Mouse (Mus musculus): Measurements from ENCODE around the gene 1810009A15Rik. TPM values are rescaled to one million over a fixed set of nuclear protein-coding genes. Genes with fewer than 3 reads are reported as not detected.

The 1810009A15Rik gene
- 56.4 and 61.7 TPM in 2 replicates for polyA plus RNA-seq (2012; rRNA removed)

DNA sequence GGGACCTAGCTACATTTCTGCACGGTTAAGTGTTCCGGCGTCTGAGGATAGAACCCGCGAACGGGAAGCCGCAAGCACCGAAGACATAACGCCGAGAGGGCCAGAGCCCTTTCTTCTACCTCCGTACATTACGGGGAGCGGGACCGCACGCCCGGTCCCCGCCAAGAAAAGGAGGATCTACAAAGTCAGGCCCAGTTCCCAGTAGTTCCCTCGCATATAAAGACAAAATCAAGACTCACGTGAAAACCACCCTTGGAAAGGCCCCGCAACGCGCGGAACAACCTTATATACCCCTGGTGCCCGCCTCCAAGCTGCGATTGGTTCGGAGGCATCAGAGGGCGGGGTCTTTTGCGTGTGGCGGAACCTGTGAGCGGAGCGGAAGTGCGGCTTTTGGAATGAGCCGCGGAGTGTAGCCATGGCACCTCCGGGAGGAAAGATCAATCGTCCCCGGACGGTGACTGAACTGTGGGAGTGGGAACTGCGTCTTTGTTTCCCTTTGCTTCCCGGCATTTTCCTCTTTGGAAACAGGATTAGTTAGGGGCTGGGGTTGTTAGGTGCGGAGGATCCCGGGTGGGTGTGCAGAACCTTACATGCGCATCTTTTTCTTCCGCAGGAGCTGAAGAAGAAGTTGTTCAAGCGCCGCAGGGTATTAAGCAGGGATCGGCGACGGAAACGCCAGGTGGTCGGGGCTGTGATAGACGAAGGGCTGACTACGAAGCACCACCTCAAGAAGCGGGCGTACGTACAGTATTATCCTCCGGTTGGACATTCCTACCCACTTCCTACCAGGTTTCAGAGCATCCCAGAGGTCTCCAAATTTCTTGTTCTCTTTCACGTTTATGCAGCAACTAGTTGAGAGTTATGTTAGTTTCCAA, at the start of gene 1810009A15Rik, which contains the start of gene Gm49416:
1810009A15Rik (plus strand) TSS at position 343 of the 875 bp plus-strand sequence.
Gm49416 (plus strand) TSS at position 416 of the 875 bp plus-strand sequence.

GRCm38 (mm10) chr19:8839103-8839907, 49.3 kb upstream of the 1810009A15Rik start, which contains the start of gene Gng3:
TSS of gene Gng3 (minus strand) at chr19:8839194.

GRCm38 (mm10) chr19:8850402-8850901, 38.2 kb upstream of the 1810009A15Rik start, which contains the start of gene Lrrn4cl:
TSS of gene Lrrn4cl (plus strand) at chr19:8850768.

DNA sequence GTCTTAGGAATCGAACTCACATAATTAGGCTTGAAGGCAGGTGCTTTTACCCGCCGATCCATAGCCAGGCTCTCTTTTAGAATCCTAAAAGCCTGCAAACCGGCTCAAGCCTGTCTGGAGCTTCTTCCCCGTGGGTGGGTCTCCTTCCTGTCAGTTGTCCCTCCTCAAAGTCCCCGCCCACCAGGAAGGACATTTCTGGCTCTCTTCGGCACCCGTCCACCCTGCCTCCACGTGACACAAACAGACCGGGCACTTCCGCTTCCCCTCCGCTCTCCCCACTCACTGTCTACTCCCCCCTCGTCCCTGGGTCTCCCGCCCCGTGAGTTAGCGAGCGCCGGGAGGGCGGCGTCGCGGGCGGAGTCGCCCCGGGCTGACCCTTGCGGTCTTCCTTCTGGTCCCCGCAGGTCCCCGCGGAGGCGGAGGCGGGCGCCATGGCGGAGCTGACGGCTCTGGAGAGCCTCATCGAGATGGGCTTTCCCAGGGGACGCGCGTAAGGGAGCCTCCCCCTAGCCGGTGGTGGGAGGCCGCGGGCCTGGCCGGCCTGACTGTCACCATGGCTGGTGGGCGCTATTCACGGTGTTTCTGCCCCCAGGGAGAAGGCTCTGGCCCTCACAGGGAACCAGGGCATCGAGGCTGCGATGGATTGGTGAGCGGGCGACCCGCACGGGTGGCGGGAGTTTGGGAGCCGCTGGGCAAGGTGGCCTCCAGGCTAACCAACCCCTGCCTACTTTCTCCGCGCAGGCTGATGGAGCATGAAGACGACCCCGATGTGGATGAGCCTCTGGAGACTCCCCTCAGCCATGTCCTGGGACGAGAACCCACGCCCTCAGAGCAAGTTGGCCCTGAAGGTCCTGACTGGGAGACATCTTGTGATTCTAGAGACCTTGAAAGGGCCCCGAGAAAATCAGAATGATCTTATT, 17.1 kb upstream of the 1810009A15Rik start, which contains the start of gene Ubxn1:
Ubxn1 (plus strand) TSS at position 230 of the 920 bp plus-strand sequence.

DNA sequence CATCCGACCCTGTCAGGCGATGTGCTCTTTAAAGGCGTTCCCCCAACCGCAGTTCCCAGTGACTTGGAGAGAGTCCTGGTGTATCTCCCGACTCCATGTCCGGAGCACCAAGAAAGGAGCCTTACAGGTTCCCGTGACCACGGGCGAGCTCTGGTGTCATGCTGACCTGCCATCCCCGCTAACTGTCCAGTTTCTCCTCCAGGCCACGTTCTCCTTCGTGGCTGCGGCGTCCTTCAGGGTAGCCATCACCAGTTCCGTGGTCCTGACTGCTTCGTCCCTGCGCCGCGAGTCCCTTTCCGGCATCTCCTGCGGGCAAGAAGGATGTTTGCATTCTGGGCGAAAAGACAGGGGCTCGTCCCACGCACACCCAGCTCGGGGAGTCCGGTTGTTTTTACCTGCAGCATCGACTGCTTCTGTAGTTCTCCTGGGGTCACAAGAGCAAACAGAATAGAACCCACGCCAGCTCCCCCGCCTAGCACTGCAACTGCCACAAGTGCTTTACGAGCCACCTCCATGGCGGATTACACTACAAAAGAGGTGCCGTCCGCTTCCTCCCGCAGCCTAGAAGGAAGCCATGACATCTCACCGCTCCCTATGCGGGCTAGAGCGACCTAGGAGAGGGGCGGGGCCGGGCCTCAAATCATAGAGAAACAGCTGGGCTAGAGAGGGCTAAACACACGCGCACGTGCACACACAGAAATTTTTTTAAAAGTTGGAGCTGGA, 8.2 kb upstream of the 1810009A15Rik start, which contains the start of gene Uqcc3:
Uqcc3 (minus strand) TSS at position 613 of the 723 bp plus-strand sequence.

GRCm38 (mm10) chr19:8883616-8884015, 5.0 kb upstream of the 1810009A15Rik start, which contains the start of the genes Lbhd1 and Gm49403:
TSS of gene Lbhd1 (plus strand) at chr19:8883732.
TSS of gene Gm49403 (plus strand) at chr19:8883930.

DNA sequence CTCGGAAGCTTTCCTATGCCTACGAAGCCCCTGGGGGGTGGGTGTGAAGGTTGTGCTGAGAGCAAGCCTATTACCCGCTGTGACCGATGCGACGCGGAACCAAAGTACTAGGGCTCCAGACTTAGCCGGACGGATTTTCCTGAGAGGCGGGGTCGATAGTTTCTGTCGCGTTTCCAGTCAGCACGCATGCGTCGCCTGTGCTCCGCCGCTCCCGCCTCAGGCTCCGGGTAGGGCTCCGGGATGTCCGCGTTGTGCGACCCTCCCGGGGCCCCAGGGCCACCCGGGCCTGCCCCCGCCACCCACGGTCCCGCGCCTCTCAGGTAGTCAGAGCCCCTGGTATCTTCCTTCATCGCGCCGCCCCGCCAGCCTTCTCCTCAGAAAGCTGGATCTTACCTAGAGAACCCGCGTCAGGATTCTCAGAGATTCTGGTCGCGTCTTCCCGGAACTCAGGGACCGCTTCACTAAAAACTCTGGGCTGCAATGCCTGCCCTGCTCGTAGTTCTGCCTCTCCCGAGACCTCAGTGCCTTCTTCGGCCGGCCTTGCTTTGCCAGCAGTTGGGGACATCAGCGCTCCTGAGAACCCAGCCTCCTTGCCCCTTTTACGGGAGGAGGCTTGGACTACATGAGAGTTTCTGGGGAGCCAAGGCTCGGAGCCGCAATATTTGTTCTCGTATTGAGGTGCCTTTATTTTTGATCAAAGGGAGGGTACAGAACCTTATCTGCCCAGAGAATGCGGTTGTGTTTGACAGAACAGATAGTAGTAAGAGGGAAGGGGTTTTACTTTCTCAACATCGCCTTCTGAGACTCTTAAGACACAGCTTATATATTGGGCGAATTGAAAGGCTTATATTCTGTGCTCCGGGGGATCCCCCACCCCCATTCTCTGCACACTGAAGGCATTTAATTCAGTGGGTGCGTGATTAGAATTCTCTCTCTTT, 4.4 kb downstream of the 1810009A15Rik start, which contains the start of gene Ints5:
Ints5 (plus strand) TSS at position 177 of the 938 bp plus-strand sequence.

DNA sequence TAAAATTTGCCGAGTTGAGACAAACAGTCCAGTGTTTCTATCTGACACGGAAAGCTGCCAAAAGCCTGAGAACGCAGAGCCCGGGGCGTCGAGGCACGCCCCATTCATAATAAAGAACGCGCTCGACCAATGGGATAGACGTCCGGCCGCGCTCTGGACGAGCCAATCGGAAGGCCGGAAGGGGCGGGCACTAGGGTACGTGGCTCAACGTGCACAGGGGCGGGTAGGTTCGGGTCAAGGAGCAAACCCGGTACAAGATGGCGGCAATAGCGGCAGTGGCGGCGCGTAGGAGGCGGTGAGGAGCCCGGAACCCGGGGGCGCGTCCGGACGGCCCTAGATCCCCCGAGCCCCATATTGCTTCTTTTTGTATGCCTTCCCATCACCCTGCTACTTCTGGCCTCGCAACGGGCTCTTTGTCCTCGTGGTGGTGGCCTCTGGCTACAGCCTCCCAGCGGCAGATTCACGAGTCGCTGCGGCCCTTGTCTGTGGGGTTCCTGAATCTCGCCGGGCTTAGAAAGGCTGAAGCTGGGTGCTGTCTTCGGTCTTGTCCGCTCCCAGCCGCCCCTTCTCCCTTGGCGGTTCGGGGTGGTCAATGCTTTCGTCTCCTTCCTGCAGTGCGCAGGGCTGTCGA, 9.3 kb downstream of the 1810009A15Rik start, which contains the start of gene Ganab:
Ganab (plus strand) TSS at position 207 of the 631 bp plus-strand sequence.

GRCm38 (mm10) chr19:8920073-8920736, 31.6 kb downstream of the 1810009A15Rik start, which contains the start of gene B3gat3:
TSS of gene B3gat3 (plus strand) at chr19:8920374.

GRCm38 (mm10) chr19:8929224-8930088, 40.8 kb downstream of the 1810009A15Rik start, which contains the start of the genes Rom1 and Eml3:
TSS of gene Rom1 (minus strand) at chr19:8929356.
TSS of gene Eml3 (plus strand) at chr19:8929552.

Other genes starting within 250 kb of the 1810009A15Rik start
- gene Chrm1, start 225.1 kb upstream of the 1810009A15Rik start, polyA plus RNA-seq (2012; rRNA removed): not detected in 2 replicates
- gene Slc3a2, start 165.5 kb upstream of the 1810009A15Rik start, polyA plus RNA-seq (2012; rRNA removed): 81.8 and 84.2 TPM in 2 replicates
- 32.2 and 39.3 TPM in 2 replicates for gene Wdr74, start 153.0 kb upstream of the 1810009A15Rik start, polyA plus RNA-seq (2012; rRNA removed)
- gene 1700092M07Rik, start 148.1 kb upstream of the 1810009A15Rik start, polyA plus RNA-seq (2012; rRNA removed): 0.75 and 1.0 TPM in 2 replicates
- gene Stx5a, start 147.4 kb upstream of the 1810009A15Rik start, polyA plus RNA-seq (2012; rRNA removed): 31.7 and 36.3 TPM in 2 replicates
- gene Nxf1, start 131.8 kb upstream of the 1810009A15Rik start, polyA plus RNA-seq (2012; rRNA removed): 85.1 and 95.1 TPM in 2 replicates
- 33.9 and 43.4 TPM in 2 replicates for gene Tmem223, start 117.9 kb upstream of the 1810009A15Rik start, polyA plus RNA-seq (2012; rRNA removed)
- 51.7 and 63.6 TPM in 2 replicates for gene Tmem179b, start 114.4 kb upstream of the 1810009A15Rik start, polyA plus RNA-seq (2012; rRNA removed)
- gene Taf6l, start 102.4 kb upstream of the 1810009A15Rik start, polyA plus RNA-seq (2012; rRNA removed): 7.1 and 8.8 TPM in 2 replicates
- 57.0 and 60.6 TPM in 2 replicates for gene Polr2g, start 90.3 kb upstream of the 1810009A15Rik start, polyA plus RNA-seq (2012; rRNA removed)
- 0.74 and 1.0 TPM in 2 replicates for gene Zbtb3, start 86.3 kb upstream of the 1810009A15Rik start, polyA plus RNA-seq (2012; rRNA removed)
- gene Ttc9c, start 69.5 kb upstream of the 1810009A15Rik start, polyA plus RNA-seq (2012; rRNA removed): 16.9 and 19.7 TPM in 2 replicates
- gene Hnrnpul2, start 68.8 kb upstream of the 1810009A15Rik start, polyA plus RNA-seq (2012; rRNA removed): 42.8 and 44.0 TPM in 2 replicates
- gene AC129217.1, start 59.1 kb upstream of the 1810009A15Rik start, polyA plus RNA-seq (2012; rRNA removed): 1.3 and 1.5 TPM in 2 replicates
- 15.4 and 21.0 TPM in 2 replicates for gene Bscl2, start 51.4 kb upstream of the 1810009A15Rik start, polyA plus RNA-seq (2012; rRNA removed)
- gene Gng3, start 49.7 kb upstream of the 1810009A15Rik start, polyA plus RNA-seq (2012; rRNA removed): 0.01 and 0.05 TPM in 2 replicates
- gene Lrrn4cl, start 38.1 kb upstream of the 1810009A15Rik start, polyA plus RNA-seq (2012; rRNA removed): 0.12 TPM in 2 replicates
- 66.5 and 70.7 TPM in 2 replicates for gene Ubxn1, start 17.4 kb upstream of the 1810009A15Rik start, polyA plus RNA-seq (2012; rRNA removed)
- 24.0 and 25.5 TPM in 2 replicates for gene Uqcc3, start 7.9 kb upstream of the 1810009A15Rik start, polyA plus RNA-seq (2012; rRNA removed)
- gene Lbhd1, start 5.1 kb upstream of the 1810009A15Rik start, polyA plus RNA-seq (2012; rRNA removed): 3.7 and 4.3 TPM in 2 replicates
- not detected in 2 replicates for gene Gm49403, start 4.9 kb upstream of the 1810009A15Rik start, polyA plus RNA-seq (2012; rRNA removed)
- gene Gm49416, start 73 bp downstream of the 1810009A15Rik start, polyA plus RNA-seq (2012; rRNA removed): 0.08 TPM in 1 of 2 replicates, not detected in the other
- gene Ints5, start 4.2 kb downstream of the 1810009A15Rik start, polyA plus RNA-seq (2012; rRNA removed): 10.3 and 12.8 TPM in 2 replicates
- 44.2 and 53.9 TPM in 2 replicates for gene Ganab, start 9.2 kb downstream of the 1810009A15Rik start, polyA plus RNA-seq (2012; rRNA removed)
- 22.5 and 27.4 TPM in 2 replicates for gene B3gat3, start 31.5 kb downstream of the 1810009A15Rik start, polyA plus RNA-seq (2012; rRNA removed)
- gene Rom1, start 40.5 kb downstream of the 1810009A15Rik start, polyA plus RNA-seq (2012; rRNA removed): 1.9 and 2.8 TPM in 2 replicates
- 9.7 and 11.0 TPM in 2 replicates for gene Eml3, start 40.7 kb downstream of the 1810009A15Rik start, polyA plus RNA-seq (2012; rRNA removed)
- 20.0 and 28.3 TPM in 2 replicates for gene Mta2, start 53.0 kb downstream of the 1810009A15Rik start, polyA plus RNA-seq (2012; rRNA removed)
- 9.8 and 10.6 TPM in 2 replicates for gene Tut1, start 65.0 kb downstream of the 1810009A15Rik start, polyA plus RNA-seq (2012; rRNA removed)
- 194 and 208 TPM in 2 replicates for gene Eef1g, start 78.2 kb downstream of the 1810009A15Rik start, polyA plus RNA-seq (2012; rRNA removed)
- 0.90 and 1.2 TPM in 2 replicates for gene Ahnak, start 100.4 kb downstream of the 1810009A15Rik start, polyA plus RNA-seq (2012; rRNA removed)
- gene Scgb1a1, start 199.1 kb downstream of the 1810009A15Rik start, polyA plus RNA-seq (2012; rRNA removed): not detected in 2 replicates
- 3.2 and 4.3 TPM in 2 replicates for gene Asrgl1, start 246.8 kb downstream of the 1810009A15Rik start, polyA plus RNA-seq (2012; rRNA removed)